Mouse (Mus musculus) liver, postnatal 0 days (tissue): ENCODE results near the gene Mapkapk3.

Experiments
- CTCF ChIP-seq: sonication (generic); IDR thresholded peaks from 2 replicates; pipeline ENCODE4 v1.5.1; 2016; ENCODE audit warnings: antibody characterized with exemption, low read depth
- EP300 ChIP-seq: IDR thresholded peaks from 2 replicates; pipeline ENCODE4 v1.6.1; 2016; ENCODE audit warnings: antibody characterized with exemption, low read depth, mild to moderate bottlenecking

- TF ChIP-seq CTCF (no peak), EP300 (no peak)
Observed at GRCm38 (mm10) chr9:107231539-107232139, 58.0 kb downstream of the Mapkapk3 start, which contains the start of gene Dock3.
